Mouse (Mus musculus) cerebellum, adult 9-11 months (tissue): Measurements from ENCODE around the gene Ubxn4.
"Not testable (repeated sequence)": the region's sequence is repeated elsewhere in the genome, so short reads cannot be mapped to it uniquely, and the experiment has no call there.

Experiments used
- DNase-seq: peaks from one replicate; pipeline ENCODE4 v3.0.0; 2022

Gene Ubxn4

DNA sequence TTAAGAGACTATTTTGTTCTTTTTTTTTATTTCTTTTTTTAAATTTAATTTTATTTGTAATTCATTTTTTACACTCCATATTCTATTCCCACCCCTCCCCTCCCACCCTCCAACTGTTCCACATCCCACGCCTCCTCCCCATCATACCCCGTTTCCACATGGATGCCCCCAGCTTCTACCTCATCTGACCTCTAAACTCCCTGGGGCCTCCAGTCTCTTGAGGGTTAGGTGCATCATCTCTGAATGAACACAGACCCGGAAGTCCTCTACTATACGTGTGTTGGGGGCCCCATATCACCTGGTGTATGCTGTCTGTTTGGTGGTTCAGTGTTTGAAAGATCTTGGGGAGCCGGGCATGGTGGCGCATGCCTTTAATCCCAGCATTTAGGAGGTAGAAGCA is 75.5 kb downstream of the Ubxn4 start:
- DNase-seq: not testable (repeated sequence)

DNA sequence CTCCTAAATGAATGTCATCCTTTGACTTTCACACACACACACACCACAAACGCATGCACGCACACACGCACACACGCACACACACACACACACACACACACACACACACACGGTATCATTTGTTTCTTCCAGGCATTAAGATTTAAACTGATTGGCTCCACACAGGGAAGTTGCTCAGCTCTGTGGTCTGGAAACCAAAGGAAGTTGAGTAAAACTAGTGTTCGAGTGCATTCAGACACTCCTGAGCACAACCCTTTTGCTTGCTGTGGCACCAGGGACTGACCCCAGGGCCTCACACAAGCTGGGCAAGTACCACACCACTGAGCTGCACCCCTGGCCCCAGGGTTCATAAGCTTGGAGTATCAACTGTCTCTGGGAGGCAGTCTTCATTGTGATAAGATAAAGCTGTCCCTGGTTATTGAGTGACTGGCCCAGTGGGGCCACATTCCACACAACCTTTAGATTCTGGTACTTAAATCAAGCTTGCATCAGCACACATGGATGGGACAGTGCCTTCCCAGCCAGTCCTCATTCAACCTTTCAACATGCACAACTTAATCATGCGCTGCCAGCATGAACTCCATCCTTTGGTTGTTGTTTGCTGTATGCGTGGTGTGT is 79.4 kb downstream of the Ubxn4 start:
- DNase-seq: no peak

GRCm38 (mm10) chr1:128324776-128325175 is 81.0 kb downstream of the Ubxn4 start:
- DNase-seq: no peak

GRCm38 (mm10) chr1:128327165-128327564 is 83.4 kb downstream of the Ubxn4 start:
- no peak for DNase-seq

DNA sequence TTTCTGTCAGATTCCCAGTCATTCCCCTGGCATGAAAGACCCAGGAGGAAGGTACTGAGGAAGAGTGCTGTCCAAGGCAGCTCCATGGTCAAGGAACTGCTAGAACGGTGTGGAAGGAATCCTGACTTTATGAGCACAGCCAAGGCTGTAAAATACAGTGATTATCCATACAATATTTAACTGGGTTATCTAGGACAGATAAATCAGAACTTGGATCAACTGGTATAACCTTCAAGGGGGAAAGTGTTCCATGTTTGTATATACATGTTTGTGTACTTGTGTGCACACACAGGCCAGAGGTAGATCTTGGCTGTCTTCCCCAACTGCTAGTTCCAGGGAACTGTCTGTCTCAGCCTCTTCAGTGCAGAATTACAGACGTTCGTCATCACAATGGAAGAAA is 84.5 kb downstream of the Ubxn4 start, which contains the start of gene Lct:
Gene Lct (minus strand): TSS at position 101 of the 400 bp plus-strand sequence.
- no peak for DNase-seq
